20 mouse cellular contexts compared by ENCODE assay signal in genomic region chr1:179473920-179474643, GRCm38 (mm10). TPM values are rescaled to one million over a fixed set of nuclear protein-coding genes. Genes with fewer than 3 reads are reported as not detected.
A peak's percentile ranks its signal among the peaks of the same experiment; 100 is the strongest.
DNase-seq lines count a peak whose midpoint lies in the region; ATAC-seq and TF ChIP-seq lines count a peak whose summit lies in the region.
"Had no signal": no experiment of that assay in that cellular context is flagged by ENCODE, and none has a peak within 500 bp of the region (broad histone marks: within the 10 kb centered on the region; RNA-seq: fewer than 3 reads in every experiment).

No protein-coding gene starts in this region.

- H3K9ac ChIP-seq in kidney, postnatal 0 days (ENCODE audit: low read depth, low read length) = no peak overlapping the region
- no peak overlapping the region for H3K9ac ChIP-seq in embryonic facial prominence, embryonic 12.5 days
- H3K9ac ChIP-seq in limb, embryonic 14.5 days (ENCODE audit: low read depth, low read length, severe bottlenecking) = no peak overlapping the region
- H3K9ac ChIP-seq: limb, embryonic 13.5 days; liver, embryonic 14.5 days had no signal

- peaks cover 4% of the 10 kb centered on the region; the same call in 1 of the 2 replicates for H3K4me1 ChIP-seq in kidney, postnatal 0 days (replicated peaks; ENCODE audit: insufficient read depth, low read length)
- H3K4me1 ChIP-seq in embryonic facial prominence, embryonic 12.5 days = 0 out of 2 replicates have a peak, but pooled peaks cover 4% of the 10 kb centered on the region
- H3K4me1 ChIP-seq in limb, embryonic 14.5 days (ENCODE audit: control insufficient read depth, insufficient read depth, low read length) = no peaks in the 10 kb centered on the region

- TF ChIP-seq CTCF in kidney, postnatal 0 days (IDR thresholded peaks at IDR 0.05; ENCODE audit: low read depth) = no peak

- H3K27ac ChIP-seq in kidney, postnatal 0 days = no peak overlapping the region
- 0 out of 2 replicates have a peak overlapping the region, but pooled peaks have one; percentile 14 for H3K27ac ChIP-seq in embryonic facial prominence, embryonic 12.5 days
- no peak overlapping the region for H3K27ac ChIP-seq in limb, embryonic 14.5 days (replicated peaks; ENCODE audit: low read depth, low read length)
- H3K27ac ChIP-seq: gastrocnemius, adult 2 months; limb, embryonic 13.5 days; liver, embryonic 14.5 days had no signal

- TF ChIP-seq POLR2A in limb, embryonic 14.5 days (IDR thresholded peaks at IDR 0.05; ENCODE audit: borderline replicate concordance, extremely low read depth, insufficient read depth, insufficient read length) = no peak

- peaks cover 5% of the 10 kb centered on the region; the same call in 1 of the 2 replicates for H3K9me3 ChIP-seq in kidney, postnatal 0 days (replicated peaks; ENCODE audit: low read length)
- peaks cover 9% of the 10 kb centered on the region for H3K9me3 ChIP-seq in embryonic facial prominence, embryonic 12.5 days
- H3K9me3 ChIP-seq in limb, embryonic 14.5 days (ENCODE audit: control insufficient read depth, low read length) = peaks cover 13% of the 10 kb centered on the region

- peak; percentile 69 for DNase-seq in kidney, postnatal 0 days (ENCODE audit: low spot score)
- DNase-seq in kidney, adult 9 months = no peak
- peak; percentile 64 for DNase-seq in embryo, embryonic 11.5 days (ENCODE audit: low read depth, low spot score)
- peak; percentile 14 for DNase-seq in limb, embryonic 14.5 days (ENCODE audit: low spot score)
- DNase-seq in gastrocnemius, postnatal 10 days = no peak
- DNase-seq in right cerebral cortex, postnatal 36 days (ENCODE audit: low spot score in 2 of 2) = no peak
- DNase-seq: adrenal gland, adult 8-10 months; cerebellum, adult 9-11 months; gastrocnemius, adult 2 months; heart, postnatal 36 days; kidney, adult 18-20 months; lung, postnatal 10 days; right cerebral cortex, adult 18-20 months; thymus, postnatal 25 days had no signal

- no peaks in the 10 kb centered on the region for H3K36me3 ChIP-seq in kidney, postnatal 0 days (ENCODE audit: insufficient read depth, low read length)
- H3K36me3 ChIP-seq in embryonic facial prominence, embryonic 12.5 days = 0 out of 2 replicates have a peak, but pooled peaks cover 8% of the 10 kb centered on the region
- no peaks in the 10 kb centered on the region for H3K36me3 ChIP-seq in limb, embryonic 14.5 days (ENCODE audit: control insufficient read depth, insufficient read depth, low read length)

- no peak for ATAC-seq in kidney, postnatal 0 days (replicated peaks; ENCODE audit: low FRiP score, low read depth)
- no peak; the same call in 1 of the 2 replicates for ATAC-seq in embryonic facial prominence, embryonic 12.5 days (ENCODE audit: insufficient number of reproducible peaks, insufficient read depth, low FRiP score, low TSS enrichment)
- ATAC-seq in limb, embryonic 14.5 days (ENCODE audit: low FRiP score, low read depth) = 0 out of 2 replicates have a peak, but pooled peaks have one; percentile 45
- ATAC-seq: forebrain, embryonic 16.5 days; midbrain, embryonic 16.5 days; Patski had no signal

- WGBS in kidney, postnatal 0 days = 37% methylated on average over 17 of the region's 17 CpGs
- 56% methylated on average over 17 of the region's 17 CpGs for WGBS in embryonic facial prominence, embryonic 12.5 days
- WGBS in limb, embryonic 14.5 days = 32% methylated on average over 17 of the region's 17 CpGs

- H3K4me2 ChIP-seq in kidney, postnatal 0 days (ENCODE audit: low read length) = no peak overlapping the region
- no peak overlapping the region for H3K4me2 ChIP-seq in embryonic facial prominence, embryonic 12.5 days (replicated peaks)
- H3K4me2 ChIP-seq in limb, embryonic 14.5 days (replicated peaks; ENCODE audit: low read depth, low read length, severe bottlenecking) = no peak overlapping the region
- H3K4me2 ChIP-seq: limb, embryonic 13.5 days had no signal

- no peaks in the 10 kb centered on the region for H3K27me3 ChIP-seq in kidney, postnatal 0 days (ENCODE audit: insufficient read depth, low read length)
- H3K27me3 ChIP-seq in embryonic facial prominence, embryonic 12.5 days = no peaks in the 10 kb centered on the region
- no peaks in the 10 kb centered on the region for H3K27me3 ChIP-seq in limb, embryonic 14.5 days (ENCODE audit: control insufficient read depth, insufficient read depth, low read length)
- H3K27me3 ChIP-seq: Patski had no signal

- H3K4me3 ChIP-seq in kidney, postnatal 0 days (replicated peaks; ENCODE audit: low read depth, low read length) = no peak overlapping the region
- H3K4me3 ChIP-seq in embryonic facial prominence, embryonic 12.5 days = no peak overlapping the region
- no peak overlapping the region for H3K4me3 ChIP-seq in limb, embryonic 14.5 days (replicated peaks; ENCODE audit: low read length)
- H3K4me3 ChIP-seq: gastrocnemius, adult 2 months; limb, embryonic 13.5 days had no signal

RNA-seq across cellular contexts. Expression of gene Smyd3, which starts 43.8 kb away (rescaled TPM):
- 18.3 and 20.5 TPM in 2 replicates for polyA plus RNA-seq in kidney, postnatal 0 days (2015; fragmentation: Nextera tagmentation; extraction: Ambion mirVana)
- 26.2 and 28.9 TPM in 2 replicates for polyA plus RNA-seq in embryonic facial prominence, embryonic 12.5 days (2016; fragmentation: Nextera tagmentation; extraction: Ambion mirVana)
- 9.6 and 9.8 TPM in 2 replicates for polyA plus RNA-seq in limb, embryonic 14.5 days (2012; rRNA removed)
- 21.1 and 21.5 TPM in 2 replicates for polyA plus RNA-seq in limb, embryonic 14.5 days (2014; fragmentation: Nextera tagmentation; extraction: Ambion mirVana)
- total RNA-seq in gastrocnemius, postnatal 10 days (2021) = 1 to 10 TPM; 5.8 to 6.1 TPM

Comparison
In these comparisons a context has a peak if more than half of its experiments do, and no peak if none do; other contexts are left out.
1. DNase-seq: peak in kidney, postnatal 0 days (single experiment), embryo, embryonic 11.5 days (single experiment) and limb, embryonic 14.5 days (single experiment); none in kidney, adult 9 months (single experiment), gastrocnemius, postnatal 10 days (single experiment) and right cerebral cortex, postnatal 36 days (0 of 2).